Mouse (Mus musculus) urinary bladder, postnatal 10 days (tissue): ENCODE data around the gene D630045J12Rik.

Experiments
- DNase-seq: peaks from one replicate; pipeline ENCODE4 v3.0.0; 2022; ENCODE audit warnings: low spot score

D630045J12Rik gene

DNA sequence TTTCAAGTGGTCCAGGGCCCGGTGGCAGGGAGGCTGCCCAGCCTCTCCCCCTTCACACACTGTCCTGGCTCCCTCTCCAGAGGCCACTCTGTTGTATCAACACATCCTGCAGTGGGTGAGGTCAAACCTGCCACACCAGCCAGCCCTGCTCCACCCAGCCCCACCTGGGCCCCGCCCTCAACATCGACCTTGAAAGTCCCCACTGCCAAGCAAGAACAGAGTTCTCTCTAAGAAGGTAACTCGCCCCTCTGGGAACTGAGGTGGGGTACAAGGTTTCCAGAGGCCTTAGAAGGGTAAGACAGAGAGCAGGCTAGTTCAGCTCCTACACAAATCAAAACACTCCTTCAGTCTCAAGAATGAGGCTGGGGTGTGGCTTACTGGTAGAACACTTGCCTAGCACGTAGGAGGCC lies 156.8 kb downstream of the D630045J12Rik start:
- no peak for DNase-seq

DNA sequence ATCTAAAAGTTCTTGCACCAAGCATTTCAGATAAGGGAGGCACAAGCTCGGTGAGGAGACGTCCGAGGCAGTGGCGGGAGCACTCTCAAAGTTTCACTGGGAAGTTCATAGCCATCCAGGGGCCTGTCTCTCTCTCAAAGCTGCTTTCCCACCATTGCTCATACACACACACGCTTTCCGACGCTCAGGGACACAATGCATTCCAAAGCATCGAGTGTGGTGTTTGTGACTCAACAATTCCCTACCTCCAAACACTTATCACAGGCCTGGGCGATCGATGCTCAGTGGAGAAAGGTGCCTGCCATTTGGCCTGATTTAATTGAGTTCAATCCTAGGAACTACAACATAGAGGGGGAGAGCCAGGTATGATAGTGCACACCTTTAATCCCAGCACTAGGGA lies 159.1 kb downstream of the D630045J12Rik start:
- no peak for DNase-seq

DNA sequence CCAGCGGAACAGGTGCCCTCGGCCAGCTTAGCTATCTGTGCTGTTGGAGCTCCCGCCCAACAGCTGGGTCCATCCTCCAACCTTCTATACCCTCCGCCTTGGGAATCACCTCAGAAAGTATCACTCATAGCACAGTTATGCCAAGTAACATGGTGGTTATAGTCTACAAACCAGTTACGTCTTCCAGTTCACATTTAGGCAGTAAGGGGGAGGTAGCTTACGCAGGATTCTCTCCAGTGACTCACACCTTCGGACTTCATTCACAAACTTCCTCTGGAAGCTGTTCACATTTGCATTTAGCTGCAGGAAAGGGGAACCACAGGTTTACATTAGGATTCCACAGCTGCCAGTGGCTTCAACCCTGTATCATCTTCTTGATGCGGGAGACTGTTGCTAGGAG lies 161.3 kb downstream of the D630045J12Rik start:
- DNase-seq, result no peak

DNA sequence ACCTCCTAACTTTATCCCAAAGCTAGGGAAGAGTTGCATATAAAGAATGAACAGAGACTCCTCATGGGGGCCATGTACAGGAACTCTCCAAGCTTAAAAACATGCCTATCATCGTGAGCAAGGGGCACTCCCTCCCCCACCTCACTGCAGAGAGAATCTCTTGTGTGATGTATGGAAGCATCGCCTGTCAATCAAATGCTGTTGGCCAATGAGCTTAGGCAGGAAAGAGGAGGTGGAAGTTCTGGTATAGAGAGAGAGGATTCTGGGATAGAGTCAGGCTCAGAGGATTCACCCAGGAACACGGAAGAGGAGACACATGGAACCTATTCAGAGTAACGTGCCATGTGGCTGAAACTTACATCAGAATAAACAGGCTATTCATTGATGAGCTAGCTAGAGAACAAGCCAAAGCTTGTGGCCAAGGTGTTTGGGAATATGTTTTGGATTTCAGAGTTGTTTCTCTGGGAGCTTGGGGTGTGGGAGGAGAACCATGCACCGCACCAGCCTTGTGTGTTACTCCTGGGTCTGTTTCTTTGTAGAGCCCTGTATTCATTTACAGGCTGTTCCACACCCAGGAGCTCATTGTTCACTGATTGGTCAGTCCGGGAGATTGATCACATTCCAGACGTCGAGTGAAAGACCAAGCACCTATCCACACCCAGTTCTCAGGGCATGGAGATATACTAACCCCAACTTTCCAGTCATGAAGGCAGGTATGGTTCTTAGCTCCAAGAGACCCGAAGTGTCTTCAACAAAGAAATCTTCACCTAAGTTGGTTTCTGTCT lies 166.4 kb downstream of the D630045J12Rik start:
- DNase-seq, result no peak

DNA sequence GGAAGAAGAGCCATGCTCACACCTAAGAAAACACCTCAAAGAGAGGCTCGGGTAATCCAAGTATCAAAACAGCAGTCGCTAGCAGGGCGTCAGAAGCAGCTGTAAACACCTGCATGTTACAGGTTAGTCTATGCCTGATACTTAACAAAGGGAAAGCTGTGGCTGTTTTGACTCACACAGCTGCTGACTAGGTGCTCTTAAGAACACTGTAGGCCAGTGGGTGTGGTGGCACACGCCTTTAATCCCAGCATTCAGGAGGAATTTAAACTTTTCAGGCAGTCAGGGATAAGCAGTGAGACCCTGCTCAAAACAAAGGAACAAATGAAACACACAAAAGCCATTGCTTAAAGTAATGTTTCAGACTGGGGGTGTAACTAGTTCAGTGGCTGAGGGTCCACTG lies 170.6 kb downstream of the D630045J12Rik start:
- DNase-seq, result no peak

DNA sequence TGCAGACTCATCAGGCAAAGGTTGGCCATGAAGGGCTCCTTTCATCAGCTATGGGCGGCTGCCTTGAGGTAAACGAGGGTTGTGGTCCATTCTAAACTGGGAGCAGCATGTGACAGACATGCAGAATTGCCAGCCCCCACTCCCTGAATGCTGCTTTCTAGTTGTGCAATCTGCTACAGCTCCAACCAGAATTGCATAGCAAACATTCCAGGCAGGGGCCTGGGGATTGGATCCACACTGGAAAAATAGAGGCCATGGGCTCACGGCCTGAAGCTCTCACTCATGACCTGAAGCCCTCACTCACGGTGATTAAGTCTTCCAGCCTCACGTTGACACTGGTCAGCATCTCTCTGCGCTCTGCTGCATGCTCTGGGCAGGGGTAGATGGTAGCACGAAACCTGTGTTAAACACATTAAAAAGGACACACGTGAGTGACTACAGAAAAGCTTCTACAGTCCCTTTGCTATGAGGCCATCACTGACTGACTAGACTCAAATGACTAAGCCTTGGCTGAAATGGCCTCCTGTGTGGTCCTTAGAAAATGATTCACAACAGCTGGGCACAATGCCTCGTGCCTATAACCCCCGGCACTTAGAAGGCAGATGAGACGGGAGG lies 172.0 kb downstream of the D630045J12Rik start:
- DNase-seq, result no peak

DNA sequence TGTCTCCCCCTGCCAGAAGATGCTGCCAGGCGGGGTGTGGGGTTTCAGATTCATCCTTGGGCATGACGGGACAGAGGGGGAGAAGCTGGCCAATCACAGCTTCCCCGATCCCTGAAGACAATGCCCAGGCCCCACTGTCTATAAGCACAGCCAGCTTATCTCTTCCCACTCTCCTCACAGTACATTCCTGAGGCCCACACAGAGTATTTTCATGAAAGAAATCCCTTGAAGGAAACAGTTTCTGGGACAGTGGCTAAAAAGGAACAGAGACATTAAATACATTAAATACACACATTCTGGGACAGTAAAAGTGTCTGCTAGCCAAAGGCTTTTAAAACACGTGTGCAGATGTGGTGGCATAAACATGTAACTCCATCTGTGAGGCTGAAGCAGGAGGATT lies 173.4 kb downstream of the D630045J12Rik start:
- no peak for DNase-seq

DNA sequence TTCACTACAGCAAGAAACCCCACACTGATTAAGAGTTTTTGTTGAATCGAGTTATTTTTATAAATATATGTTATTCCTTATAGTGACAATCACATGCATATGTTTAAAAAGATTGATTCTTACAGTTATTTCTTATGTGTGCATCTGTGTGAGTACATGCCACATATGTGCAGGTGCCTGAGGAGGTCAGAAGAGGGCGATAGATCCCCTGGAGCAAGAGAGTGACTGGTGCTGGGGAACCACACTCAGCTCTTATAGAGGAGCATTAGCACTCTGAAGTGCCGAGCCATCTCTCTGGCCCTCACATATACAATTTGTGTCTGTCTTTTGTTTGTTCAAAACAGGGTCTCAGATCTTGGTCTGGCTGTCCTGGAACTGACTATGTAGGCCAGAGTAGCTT lies 180.2 kb downstream of the D630045J12Rik start:
- DNase-seq, result no peak
